Mouse (Mus musculus) layer of hippocampus, adult 9-10 months (tissue): ENCODE results near the gene Iqch.

ENCODE experiments used
- DNase-seq: peaks from one replicate; pipeline ENCODE4 v3.0.0; 2022; ENCODE audit warnings: low spot score

Gene Iqch

DNA sequence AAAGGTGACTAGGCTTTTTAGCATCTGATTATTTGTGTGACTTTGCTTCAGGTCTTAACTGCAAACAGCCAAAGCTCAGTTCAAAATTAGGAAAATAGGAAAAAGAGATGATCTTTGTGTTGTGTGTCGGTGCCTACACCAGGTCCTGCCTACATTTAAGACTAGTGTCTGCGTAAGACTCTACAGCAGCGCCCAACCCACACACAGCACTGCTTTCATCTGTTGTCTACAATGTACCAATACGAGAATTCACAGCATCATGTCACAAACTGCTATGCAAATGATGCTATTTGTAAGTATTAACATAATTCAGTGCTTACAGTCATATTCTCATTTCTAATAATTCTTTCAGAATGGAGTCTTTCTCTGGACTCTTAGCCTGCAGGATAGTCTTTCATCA, 108.5 kb downstream of the Iqch start:
- peak; percentile 25 for DNase-seq

DNA sequence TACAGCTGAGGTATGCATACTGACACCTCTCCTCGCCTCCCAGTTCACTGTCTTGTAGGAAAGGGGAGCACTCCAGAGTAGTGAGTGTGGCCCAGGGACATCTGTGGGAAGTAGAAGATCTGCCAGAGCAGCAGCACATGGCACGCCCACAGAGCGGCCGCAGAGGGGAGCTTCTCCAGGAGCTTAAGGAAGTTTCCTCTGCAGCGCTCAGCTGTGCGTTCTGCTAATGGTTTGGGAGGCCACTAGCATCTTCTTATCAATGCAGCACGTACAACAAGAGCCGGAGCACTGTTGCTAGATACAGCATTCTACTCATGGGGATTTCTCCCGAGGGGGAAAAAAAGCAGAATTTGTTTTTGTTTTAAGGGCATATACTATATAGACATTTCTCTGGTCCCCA, 110.0 kb downstream of the Iqch start:
- no peak for DNase-seq

- DNase-seq: no peak
Observed at GRCm38 (mm10) chr9:63490521-63491307, 111.6 kb downstream of the Iqch start.

- DNase-seq: no peak
Observed at GRCm38 (mm10) chr9:63489156-63489555, 113.1 kb downstream of the Iqch start.

DNA sequence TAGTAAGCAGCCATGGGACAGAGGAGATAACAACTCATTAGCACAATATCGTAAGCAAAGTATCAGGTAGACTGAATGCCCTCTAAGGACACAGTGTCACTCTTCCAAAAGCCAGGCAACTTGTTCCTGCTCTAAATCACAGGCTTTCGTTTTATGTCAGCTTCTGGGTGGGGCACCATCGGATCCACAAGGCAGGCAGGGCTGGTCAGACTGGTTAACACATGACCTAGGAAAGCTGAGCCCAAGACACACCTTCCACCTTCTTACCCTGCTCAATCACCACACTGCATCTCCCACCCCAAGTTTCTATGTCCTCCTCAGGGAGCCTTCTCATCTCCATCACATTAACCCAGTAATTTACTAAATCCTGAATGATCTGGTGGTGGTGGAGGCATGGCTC, 136.7 kb downstream of the Iqch start:
- DNase-seq: no peak

GRCm38 (mm10) chr9:63462296-63462695, 140.0 kb downstream of the Iqch start:
- peak; percentile 77 for DNase-seq

- DNase-seq: no peak
Observed at GRCm38 (mm10) chr9:63456401-63456800, 145.9 kb downstream of the Iqch start.

DNA sequence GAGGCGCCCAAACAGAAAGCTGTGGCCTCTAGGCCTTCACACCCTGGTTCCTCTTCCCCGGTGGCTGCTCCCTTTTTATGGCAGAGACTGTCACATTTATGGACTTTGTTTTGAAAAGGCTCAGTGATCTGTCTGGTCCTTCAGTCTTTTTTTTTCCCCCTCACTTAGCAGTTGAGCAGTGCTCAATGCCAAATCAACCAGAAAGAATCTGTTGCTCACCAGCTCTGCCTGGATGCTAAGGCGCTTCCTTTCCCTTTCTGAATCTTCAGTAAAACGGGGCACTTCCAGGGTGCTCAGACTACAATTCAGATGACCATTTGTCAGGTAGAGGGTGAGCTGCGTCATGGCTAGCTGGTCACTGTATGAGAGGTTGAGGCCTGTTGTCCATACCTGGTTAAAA, 148.0 kb downstream of the Iqch start:
- no peak for DNase-seq

DNA sequence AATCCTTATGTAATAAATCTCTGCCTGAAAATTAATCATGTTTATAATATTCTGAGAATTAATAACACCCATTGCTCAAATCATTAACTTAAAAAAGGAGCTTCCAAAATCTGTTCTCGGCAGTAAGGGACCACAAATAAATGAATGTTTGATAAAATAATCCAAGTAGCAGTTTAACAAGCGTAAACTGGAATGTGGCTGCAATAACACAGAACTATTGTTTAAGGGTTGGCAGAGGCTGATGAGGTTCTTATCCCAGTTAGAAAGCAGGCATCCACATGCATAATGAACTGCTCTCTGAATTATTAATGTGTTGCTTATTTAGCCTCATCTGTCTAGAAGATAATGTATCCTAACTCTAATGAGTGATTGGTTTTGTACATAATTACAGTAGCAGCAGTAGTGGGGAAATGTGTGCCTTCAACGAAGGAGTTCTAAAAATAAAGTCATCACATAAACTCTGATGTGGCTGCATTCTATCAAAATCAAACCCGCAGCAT, 151.7 kb downstream of the Iqch start:
- no peak for DNase-seq

DNA sequence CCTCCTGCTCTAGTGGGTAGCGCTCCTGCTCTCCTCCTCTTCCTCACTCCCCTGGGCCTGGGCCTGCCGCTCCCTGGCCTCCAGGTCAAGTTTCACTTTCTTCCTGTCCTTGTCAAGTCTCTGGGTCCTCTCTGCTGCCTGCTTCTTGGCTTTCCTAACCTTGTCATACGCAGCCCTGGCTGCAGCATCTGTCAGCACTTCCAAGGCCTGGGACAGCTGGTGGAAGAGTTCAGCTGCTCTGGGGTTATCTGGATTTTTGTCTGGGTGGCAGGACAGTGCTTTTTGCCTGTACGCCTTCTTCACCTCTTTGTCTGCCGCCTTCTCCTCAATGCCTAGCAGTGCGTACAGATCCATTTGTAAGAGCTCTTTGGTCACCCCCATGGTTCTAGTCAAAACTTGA, 158.6 kb downstream of the Iqch start:
- DNase-seq: no peak

DNA sequence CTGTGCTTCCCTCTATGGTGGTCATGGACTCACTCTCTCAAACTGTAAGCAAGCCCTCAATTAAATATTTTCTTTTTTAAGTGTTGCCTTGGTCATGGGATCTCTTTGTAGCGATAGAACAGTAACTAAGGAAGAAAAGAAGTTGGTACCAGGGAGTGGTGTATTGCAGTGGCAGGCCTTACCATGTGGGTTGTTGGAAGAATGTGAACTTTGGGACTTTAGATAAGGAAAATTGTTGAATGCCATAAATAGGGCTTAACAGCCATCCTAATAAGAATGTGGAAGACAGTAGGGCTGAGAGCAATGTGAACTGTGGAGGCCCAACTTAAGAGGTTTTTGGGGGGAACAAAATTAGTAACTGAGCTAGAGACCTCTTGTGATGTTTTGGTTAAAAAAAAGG, 171.6 kb downstream of the Iqch start:
- DNase-seq: no peak

DNA sequence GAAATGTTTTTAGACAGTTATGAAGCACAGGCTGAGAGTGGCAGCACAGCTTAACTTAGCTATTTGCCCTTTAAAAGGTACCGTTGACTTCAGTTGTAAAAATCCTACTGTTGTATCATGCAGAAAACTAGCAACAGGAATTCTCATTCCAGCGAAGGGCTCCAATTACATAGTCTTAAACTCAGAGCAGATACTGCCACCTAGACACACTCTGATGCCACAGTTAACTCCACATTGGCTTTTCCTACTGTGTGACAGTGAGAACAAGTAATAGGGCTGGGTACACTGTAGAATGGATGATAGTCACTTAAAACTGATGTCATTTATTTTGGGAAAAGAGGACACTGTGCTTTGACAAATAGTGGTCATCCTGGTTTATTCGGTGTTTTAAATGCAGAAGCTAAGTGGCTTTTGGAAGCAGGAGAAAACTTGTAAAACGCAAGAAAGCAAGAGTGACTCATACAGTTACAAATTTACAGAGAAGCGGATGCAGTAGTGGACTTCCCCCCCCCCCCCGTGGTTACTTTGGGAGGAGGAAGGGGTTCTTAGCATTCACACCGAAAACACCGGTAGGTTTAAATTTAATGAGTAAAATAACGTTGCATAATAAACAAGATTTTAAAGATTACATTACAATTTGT, 181.1 kb downstream of the Iqch start:
- no peak for DNase-seq

DNA sequence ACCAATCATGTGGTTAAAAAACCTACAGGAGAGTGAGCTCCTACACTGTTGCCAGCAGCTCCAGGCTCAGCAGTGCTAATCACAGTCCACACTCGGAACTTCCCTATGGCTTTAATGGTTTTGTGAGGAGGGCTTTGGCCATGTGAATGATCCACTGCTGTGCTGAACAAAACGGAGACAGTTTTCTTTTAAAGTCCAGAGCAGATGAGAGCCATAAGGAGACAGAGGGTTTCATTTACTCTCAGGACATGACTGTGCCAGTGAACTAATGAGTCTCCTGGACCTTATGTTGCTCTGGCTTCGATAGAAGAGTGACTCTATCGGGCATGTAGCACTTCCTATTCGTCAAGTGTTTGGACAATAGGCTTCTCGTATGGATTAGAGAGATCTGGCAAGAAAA, 181.9 kb downstream of the Iqch start:
- DNase-seq: no peak

DNA sequence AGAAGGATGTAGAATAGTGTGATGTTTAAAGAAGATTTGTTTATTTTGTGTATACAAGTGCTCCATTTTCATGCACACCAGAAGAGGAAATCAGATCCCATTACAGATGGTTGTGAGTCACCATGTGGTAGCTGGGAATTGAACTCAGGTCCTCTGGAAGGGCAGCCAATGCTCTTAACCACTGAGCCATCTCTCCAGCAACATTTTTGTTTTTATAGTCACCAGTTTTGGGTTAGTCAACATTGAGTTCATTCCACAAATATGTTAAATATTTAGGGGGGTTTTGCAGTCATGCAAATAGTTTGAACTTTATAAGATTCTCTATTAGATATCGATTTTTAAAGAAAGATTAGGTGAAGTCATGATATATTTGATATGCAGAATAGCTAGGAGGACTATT, 202.1 kb downstream of the Iqch start:
- DNase-seq: no peak

DNA sequence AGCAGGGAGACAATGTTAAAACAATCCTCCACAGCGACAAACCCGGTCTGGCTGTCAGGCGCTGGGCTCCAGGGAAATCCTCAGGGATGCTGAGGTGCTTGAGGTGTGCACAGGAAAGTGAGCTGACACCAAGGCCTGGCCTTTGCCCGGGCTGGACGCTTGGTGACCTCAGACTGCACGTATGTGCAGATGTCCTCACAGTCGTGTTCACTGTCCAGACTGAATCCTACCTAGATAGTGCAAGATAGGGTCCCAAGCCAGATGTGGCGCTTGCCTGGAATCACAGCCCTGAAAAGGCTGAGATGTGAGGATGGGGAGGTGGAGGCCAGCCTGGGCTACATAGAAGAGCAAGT, 202.9 kb downstream of the Iqch start:
- no peak for DNase-seq

- peak; percentile 75 for DNase-seq
Observed at GRCm38 (mm10) chr9:63398611-63399462, 203.5 kb downstream of the Iqch start, which contains the start of gene 2300009A05Rik. Gene 2300009A05Rik, minus strand, starts transcription at chr9:63399246.

GRCm38 (mm10) chr9:63395612-63396011, 206.7 kb downstream of the Iqch start:
- no peak for DNase-seq

GRCm38 (mm10) chr9:63391307-63391706, 211.0 kb downstream of the Iqch start:
- DNase-seq: no peak

GRCm38 (mm10) chr9:63382761-63383160, 219.5 kb downstream of the Iqch start:
- DNase-seq: no peak

DNA sequence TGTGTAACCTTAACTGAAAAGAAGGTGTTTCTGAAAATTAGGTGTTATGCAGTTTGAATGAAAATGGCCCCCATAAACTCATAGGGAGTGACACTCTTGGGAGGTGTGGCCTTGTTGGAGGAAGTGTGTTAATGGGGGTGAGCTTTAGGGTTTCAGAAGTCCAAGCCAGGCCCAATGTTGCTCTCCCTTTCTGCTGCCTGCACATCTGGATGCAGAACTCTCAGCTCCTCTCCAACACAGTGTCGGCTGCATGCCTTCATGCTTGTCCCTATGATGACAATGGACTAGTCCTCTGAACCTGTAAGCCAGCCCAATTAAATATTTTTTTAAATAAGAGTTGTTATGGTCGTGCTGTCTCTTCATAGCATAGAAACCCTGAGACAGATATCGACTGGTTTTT, 222.0 kb downstream of the Iqch start:
- DNase-seq: no peak

DNA sequence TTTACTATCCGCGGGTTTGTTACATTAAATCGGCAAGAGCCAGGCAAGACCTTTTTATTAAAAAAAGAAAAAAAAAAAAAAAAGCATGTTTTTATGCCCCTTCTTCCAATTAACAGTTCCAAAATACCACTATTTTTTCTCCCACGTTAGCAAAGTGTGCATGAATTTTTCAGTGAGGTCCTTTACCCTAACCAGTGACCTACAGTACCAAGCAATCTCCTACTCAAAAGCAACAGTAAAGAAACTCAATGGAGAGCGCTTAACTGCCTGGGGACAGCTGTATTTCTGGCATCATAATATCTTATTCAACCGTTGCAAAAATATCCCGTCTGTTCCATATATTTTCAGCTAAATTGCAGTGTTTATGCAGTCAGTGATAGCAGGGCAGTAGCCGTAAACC, 224.1 kb downstream of the Iqch start:
- DNase-seq: no peak

GRCm38 (mm10) chr9:63377270-63378142, 224.8 kb downstream of the Iqch start, which contains the start of gene Map2k5:
Gene Map2k5, minus strand, starts transcription at chr9:63377902.
- DNase-seq: peak; percentile 86
